Mouse (Mus musculus) brain, embryonic 14.5 days (tissue): Measurements from ENCODE around the gene Brsk2.

Source experiments
- CTCF ChIP-seq: fragments of 200-500 bp; IDR thresholded peaks from 2 replicates; pipeline ENCODE4 v1.5.1; 2012; ENCODE audit warnings: inconsistent platforms, mild to moderate bottlenecking, moderate library complexity, borderline replicate concordance; ENCODE audit not compliant: insufficient read depth, insufficient read length; ENCODE audit errors: extremely low read depth
- POLR2A ChIP-seq: fragments of 200-500 bp; IDR thresholded peaks from 2 replicates; pipeline ENCODE4 v1.6.1; 2012; ENCODE audit warnings: mild to moderate bottlenecking, inconsistent platforms, borderline replicate concordance; ENCODE audit not compliant: poor library complexity, insufficient read depth, insufficient read length, severe bottlenecking; ENCODE audit errors: extremely low read depth

GRCm38 (mm10) chr7:142030073-142030472 lies 80.5 kb downstream of the Brsk2 start:
- TF ChIP-seq CTCF (no peak), POLR2A (no peak)
